Mouse (Mus musculus): ENCODE results near the gene Agmat. TPM values are rescaled to one million over a fixed set of nuclear protein-coding genes. Genes with fewer than 3 reads are reported as not detected.
"Not testable (repeated sequence)": the region's sequence is repeated elsewhere in the genome, so short reads cannot be mapped to it uniquely, and the experiment has no call there.

Agmat gene
- polyA plus RNA-seq, 2 experiments from 2014 or later = not detected

DNA sequence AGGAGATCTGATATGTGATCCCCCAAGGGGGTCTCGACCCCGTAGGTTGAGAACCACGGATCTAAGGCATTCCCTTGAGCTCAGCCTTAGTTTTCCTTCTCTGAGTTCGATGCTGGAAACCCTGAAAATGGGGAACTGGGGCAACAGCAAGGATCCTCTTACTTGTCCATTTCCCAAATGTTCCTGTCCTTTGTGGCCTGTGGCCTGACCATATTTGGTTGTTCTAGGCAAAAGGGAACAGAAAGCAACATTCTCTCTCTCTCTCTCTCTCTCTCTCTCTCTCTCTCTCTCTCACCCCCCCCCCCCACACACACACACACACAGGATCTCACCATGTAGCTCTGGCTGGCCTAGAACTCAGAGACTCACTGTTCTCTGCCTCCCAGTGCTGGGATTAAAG is 9.6 kb upstream of the Agmat start:
- ATAC-seq = no peak

DNA sequence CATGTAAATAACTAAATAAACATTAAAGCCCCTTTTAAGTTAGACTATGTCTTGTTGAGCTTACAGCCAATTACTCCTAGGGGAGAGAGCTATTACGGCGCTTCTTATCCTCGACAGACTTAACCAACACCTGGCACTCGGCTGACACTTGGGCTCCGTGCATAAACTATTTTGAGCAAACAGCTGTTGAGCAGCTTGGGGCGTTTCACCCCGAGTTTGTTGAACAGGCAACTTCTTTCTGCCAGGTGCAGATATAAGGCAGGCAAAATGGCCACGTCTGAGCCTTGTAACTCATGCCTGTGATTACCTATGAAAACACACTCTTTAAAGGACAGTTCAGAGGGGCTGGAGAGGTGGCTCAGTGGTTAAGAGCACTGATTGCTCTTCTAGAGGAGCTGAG is 8.5 kb upstream of the Agmat start:
- no peak for ATAC-seq

DNA sequence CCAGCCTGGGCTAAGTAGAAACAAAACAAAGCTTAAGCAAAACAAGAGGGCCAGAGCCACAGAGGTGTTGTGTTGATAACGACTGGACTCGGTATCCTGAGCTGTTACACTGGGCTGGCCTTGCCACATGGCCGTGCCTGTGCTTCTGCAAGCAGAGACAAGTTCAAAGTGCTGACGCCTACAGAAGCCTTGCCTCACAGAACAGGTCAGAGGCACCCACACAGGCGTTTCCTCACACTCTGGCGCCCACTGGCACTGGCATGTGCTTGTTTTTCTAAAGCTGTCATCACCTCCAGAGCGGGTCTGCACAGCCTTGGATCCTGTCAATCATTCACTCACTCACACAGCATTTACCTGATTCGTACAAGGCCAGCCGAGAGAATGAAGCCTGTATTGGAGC is 4.6 kb upstream of the Agmat start:
- no peak for ATAC-seq

DNA sequence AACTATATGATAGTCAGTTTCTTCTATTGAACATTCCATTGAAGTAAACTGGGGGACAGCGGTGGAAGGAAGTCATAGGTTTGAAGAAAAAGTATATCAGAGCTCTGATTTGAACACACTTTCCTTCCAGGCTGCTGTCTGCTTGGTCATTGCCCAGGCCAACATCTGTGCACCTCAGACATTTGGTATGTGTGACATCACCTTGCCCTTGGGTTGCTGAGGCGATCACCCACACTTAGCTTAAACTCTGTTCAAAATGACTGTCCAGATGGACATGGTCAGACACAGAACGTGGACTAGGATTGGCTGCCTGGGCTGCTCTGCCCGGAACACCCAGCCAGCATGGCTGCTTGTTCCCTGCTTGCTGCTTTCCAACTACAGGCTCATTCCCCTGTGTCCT is 4.1 kb upstream of the Agmat start:
- ATAC-seq = no peak

DNA sequence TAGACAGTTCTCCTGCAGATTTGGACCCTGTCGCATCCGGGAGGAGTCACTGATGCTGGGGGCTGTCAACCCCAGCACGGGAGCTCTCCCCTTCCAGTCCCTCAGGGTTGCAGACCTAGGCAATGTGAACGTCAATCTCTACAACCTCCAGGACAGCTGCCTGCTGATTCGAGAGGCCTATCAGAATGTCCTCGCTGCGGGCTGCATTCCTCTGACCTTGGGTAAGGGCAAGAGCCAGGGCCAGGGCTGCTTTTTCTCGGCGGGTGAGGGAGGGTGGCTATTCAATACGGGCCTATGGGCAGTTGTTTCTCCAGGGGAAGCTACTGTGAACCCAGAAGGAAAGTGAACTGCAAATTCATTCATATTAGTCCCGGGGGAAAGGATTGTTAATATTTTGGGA is 3.1 kb downstream of the Agmat start:
- ATAC-seq = no peak

DNA sequence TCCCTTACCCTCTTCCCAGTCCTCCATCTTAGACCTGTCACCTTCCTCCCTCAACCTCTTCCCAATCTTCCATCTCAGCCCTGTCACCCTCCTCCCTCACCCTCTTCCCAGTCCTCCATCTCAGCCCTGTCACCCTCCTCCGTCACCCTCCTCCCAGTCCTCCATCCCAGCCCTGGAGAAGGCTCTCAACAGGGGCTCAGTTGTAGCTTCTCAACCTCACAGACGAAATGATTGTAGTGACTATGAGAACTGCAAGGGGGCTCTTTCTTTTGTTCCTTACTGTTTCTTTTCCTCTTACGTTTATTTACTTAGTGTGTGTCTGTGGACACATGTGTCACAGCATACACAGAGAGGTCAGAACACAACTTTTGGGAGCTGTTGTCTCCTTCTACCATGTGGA is 4.4 kb downstream of the Agmat start:
- no peak for ATAC-seq

DNA sequence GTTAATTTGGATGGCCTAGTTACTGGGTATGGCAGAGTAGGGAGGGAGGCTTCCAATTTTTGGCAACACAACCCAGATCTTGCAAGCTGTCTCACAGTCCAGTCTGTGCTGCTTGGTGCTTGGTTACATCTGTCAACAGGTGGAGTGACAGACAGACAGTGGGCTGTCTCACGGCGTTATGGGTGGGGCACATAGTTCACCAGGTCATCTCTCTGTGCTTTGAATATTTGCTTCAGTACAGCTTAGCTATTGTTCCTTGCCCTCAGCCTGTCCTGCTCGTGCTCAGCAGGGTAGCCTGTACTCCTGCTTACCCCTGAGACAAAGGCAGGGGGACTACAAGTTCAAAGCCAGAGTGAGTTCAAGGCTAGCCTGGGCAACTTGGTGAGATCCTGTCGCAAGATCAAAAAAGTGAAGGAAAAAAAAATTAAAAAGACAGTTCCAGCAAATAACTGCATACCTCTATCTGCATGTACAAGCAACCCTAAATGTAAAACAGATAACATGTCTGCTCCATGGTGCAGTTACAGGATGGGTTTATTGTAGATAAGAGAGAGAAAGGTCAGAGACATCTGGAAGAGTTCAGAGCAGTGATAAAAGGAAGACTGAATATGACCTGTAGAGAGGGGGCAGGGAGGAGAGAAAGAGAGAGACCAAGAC is 5.1 kb downstream of the Agmat start:
- no peak for ATAC-seq

DNA sequence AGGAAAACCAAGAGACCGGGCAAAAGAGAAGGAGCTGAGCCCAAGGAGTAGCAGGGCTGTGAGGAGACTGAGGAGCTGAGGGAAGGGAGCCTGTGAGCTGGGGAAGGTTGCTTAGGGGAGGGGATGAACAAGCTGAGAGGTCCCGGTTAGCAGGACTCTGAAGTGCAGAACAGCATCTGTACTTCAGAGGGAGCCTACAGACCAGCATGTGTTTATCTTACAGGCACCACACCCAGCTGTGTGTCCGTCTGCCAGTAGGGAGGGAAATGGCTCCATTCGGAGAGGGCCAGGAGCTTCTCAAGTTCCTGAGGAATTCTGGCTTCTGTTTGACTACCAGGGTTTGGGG is 5.6 kb downstream of the Agmat start:
- no peak for ATAC-seq

DNA sequence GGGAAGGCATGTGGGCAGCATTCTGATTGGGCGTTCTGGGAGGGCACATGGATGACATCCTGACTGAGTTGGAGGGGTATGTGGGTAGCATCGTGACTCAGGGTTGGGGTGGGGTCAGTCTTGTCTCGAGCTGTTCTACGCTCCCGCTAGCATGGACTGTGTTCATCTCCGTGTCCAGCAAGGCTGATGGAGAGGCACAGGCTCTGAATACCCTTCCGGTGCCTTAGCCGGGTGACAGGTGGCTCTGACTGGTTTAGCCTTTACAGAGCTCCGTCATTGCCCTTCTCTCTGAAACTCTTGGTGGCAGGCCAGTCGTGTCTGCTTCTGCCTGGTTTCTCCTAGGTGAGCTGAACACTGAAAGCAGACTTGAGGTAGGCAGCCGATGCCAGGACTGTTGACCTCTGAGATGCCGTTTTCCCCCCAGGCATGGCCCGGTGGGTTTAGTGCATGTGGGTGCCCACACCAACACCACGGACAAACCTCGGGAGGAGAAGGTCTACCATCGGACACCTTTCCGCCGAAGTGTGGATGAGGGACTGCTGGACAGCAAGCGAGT is 9.0 kb downstream of the Agmat start:
- ATAC-seq = no peak

DNA sequence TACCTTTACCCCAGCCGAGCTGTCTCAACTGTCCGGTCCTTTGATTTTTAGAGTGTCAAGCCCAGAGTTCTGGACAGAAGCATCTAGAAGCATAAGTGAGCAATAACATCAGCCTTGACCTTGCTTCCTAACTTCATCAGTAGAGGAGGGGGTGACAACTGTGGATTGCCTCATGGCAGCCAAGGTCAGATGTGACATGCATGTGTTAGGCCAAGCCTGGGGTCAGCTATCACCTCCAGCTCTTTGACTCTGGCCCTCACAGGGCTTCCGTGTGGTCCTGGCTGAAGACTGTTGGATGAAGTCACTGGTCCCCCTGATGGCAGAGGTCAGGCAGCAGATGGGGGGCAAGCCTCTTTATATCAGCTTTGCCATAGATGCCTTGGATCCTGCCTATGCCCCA is 10.7 kb downstream of the Agmat start:
- no peak for ATAC-seq

DNA sequence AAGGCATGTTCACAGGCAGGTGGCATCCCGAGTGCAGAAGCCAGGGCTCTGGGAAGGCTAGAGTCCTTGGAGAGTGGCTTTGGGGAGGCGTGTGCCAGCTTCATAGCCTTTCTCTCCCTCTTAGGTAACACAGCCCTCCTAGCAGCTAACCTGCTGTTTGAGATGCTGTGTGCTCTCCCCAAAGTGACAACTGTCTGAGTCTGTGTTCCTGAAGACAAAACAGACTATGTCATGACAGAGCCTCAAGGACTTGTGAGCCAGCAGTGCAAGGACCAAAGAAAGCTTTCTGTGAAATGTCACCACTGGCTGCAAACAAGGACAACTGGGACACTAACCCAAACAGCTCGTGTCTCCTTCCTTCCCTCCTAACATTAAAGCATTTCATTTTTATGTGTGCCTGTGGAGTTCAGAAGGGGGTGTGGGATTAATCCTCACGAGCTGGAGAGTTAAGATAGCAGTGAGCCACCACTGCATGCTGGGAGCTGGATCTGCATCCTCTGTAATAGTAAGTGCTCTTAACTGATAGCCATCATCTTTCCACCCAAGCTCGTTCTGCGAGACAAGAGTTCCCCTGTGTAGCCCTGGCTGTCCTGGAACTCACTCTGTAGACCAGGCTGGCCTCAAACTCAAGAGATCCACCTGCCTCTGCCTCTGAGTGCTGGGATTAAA is 12.5 kb downstream of the Agmat start:
- no peak for ATAC-seq

DNA sequence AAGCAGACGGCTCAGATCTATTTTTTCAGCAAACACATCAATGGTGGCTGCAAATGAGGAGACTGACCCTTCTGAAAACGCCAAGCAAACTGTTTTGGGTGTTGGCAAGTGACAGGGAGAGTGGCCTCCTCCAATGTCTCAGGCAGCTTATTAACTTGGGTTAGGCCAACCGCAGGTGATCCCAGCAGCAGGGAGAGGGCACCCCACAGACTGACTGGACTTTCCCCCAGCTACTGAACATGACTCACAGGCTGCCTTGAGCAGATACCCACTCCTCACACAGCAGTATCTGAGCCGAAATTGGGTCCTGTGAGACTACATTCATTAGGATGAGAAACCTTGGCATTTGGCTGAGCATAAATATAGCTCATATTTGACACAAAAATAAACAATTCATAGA is 14.5 kb downstream of the Agmat start:
- ATAC-seq = no peak

DNA sequence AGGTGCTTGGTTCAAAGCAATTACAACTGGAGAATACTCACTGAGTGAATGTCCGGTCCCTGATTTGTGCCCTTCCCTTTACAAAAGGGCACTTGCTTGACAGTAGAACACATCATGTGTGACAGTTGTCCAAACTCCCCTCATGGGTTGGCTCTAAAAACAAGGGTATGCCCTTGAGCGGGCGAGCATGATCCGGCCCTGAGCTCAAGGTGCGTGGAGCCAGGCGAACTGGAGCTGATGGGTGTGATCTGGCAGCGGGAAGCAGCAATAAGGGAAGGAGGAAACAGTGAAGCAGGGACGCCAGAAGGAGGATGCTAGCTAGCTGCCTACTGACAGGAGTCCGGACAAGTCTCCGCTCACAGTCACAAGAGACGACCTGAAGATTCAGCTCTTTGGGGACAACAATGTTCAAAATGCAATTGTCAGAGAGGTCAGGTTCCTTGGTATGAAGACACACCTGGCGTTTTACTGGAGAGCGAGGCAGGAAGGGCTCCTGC is 15.7 kb downstream of the Agmat start:
- ATAC-seq = no peak

DNA sequence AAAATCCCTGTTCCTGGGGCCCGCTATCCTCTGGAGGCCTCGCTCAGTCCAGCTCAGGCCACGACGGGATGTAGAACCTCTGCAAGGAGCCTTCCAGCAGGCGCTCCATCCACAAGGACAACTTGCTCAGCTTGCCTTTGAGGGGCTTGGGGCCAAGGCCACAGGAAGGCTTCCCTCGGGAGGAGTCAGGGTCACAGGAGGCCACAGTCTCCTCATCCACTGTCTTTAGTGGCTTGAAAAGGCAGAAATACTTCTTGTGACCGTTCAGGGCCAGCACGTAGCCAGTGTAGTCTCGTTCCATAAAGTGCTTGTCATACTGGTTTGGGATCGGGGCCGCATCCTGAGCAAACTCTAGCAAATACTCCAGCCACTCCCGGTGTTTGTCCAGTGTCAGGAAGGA is 17.0 kb downstream of the Agmat start:
- no peak for ATAC-seq

DNA sequence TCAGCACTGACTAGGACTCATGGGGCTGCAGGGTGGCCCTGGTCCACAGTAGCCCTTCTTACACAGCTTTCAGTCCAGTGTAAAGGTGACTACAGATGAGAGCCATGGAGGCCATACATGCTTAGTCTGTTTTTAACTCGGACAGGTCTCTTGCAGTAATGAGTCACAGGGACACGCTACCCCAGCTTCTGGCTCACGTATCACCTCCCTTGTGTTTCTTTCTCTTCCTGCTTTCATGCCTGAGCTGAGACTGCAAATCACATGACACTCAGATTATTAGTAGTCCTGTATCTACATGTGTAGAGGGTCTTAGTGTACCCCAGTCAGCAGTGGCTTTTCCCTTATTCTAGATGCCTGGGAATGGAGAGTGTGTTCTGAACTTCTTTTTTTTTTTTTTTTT is 18.5 kb downstream of the Agmat start:
- ATAC-seq = no peak

DNA sequence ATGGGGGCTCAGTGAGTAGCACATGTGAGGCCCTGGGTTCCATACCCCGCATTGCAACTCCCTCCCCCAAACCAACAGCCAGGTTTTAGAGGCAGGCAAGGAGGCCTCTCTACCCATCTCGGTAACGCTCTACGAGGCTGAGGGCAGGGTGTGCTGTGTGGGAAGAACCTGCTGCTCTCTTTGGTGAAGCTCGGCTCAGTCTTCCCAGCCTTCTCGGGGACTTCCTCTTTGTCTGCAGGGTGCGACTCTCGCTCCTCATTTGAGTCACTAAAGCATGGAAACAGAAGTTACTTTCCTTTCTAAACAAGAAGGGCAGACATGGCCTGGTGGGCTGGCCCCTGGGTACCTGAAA is 19.8 kb downstream of the Agmat start:
- no peak for ATAC-seq

DNA sequence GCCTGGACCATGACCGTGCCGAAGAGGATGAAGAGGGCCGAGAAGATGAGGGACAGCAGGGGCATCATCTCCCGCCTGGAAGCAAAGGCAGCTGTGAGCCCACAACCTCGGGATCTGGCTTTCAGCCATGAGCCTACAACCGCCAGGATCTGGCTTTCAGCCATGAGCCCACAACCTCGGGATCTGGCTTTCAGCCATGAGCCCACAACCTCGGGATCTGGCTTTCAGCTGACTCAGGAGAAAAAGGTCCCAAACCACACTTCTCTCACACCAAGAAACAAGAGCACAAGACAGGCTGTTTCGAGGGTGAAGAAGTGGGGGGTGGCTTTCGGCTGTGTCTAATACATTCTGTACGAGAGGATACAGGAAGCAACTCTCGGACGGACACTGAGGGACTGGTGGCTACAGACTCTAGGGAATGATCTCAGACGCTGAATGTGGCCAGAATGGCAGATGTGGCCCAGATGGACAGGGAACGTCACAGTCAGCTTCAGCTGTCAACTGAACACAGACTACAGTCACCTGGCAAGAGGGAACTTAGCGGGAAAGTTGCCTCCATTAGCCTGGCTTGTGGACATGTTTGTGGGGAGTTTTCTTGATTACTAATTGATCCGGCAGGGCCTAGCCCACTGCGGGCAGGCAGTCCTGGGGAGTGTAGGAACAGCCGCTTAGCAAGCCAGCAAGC is 20.3 kb downstream of the Agmat start:
- ATAC-seq = no peak

DNA sequence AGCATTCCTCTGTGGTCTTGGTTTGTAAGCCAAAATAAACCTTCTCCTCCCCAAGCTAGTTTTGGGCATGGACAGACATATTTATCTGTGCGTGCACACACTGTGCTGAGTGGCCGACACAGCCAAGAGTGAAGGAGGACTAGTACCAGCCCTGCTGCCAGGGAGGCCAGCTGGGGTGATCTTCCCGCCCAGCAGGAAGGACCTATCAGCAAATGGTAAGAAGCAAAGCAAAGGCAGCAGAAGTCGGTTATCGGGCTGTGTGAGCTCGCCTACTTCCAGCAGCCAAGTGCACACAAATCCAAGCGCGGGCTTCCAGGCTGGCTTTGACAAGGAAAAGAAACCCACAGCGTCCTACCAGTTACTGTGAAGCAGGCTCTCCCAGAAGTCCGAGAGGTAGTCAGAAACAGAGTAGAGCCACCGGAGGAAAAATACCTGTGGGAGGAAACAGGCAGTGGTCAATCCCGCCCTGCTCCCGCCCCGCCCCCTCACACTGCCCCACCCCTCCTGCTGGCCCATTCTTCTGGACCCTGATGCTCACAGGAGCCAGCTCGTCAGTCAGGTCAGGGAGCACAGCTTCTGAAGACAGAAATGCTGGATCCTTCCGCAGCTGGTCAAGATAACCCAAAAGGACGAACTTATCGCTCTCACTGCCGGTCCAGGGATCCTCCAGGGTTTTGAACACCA is 21.0 kb downstream of the Agmat start:
- no peak for ATAC-seq

DNA sequence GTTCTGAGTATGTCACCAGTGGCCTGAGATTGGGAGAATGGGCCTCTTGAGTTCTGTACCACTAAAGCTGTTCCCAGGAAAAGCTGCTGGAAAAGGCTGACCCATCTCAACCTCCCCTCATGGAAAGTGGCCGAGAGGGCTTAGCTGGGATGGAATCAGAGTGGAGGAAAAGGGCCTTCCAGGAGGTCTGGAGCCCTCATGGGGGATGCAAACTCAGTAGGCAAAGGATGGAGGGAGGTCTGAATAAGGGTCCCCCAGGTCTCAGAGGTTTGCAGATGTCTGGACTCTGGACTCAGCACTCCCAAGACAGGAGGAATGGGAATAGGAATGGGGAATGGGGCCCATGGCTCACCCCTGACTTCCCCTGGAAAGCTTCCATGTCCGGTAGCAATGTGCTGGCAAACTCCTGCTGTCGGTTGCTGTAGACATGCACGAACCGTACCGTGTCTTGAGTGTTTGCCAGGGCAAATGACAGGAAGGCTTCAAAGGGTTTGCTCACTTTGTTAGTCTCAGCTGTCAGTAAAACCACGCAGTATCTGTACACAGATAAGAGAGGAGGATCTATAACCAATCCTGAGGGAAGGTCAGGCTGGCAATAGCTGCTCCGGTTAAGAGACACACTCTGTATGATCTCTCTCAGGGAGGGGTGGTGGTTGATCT is 23.2 kb downstream of the Agmat start:
- no peak for ATAC-seq

DNA sequence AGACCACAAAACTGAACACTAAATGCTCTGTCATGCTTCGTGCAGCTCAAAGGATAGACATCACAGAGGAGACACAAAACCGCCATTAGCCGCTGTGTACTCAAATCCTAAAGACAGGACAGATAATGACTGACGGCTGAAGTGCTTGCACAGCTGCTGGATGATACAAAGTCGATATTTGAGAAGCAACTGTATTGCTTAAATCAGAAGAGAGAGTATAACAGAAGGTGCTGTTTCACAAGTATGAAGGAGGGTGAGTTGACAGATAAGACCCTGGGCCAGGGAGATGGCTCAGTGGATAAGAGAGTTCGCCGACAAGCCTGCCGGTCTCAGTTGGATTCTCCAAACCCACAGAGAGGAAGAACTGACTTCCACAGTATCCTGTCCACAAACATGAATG is 25.4 kb downstream of the Agmat start:
- ATAC-seq = no peak

DNA sequence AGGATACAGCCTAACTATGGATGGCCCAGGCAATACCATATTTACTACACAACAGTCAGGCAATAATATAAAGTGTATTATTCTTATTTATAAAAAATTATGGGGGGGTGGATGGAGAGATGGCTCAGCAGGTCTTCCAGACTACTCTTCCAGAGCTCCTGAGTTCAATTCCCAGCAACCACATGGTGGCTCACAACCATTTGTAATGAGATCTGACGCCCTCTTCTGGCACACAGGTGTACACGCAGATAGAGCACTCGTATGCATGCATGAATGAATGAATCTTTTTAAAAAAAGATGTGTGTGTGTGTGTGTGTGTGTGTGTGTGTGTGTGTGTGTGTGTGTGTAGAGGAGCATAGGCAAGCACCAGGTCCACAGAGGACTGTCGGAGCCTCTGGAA is 26.5 kb downstream of the Agmat start:
- ATAC-seq = not testable (repeated sequence)

DNA sequence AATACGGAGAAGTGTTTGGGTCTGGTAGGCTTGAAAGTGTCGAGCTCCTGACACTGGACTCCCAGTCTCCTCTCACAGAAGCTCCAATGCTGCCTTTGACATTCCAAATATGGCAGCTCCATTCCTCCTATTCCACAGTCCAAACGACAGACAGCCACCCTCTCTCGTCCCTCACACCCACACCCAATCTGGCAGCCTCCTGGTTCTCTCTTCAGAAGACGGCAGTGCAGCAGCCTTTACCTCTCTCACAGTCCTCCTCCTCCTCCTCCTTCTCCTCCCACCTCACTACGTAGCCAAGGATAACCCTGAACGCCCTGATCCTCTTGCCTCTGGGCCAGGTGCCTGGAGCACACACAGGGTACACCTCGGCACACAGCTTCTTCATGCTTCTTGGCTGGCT is 33.4 kb downstream of the Agmat start:
- no peak for ATAC-seq

Data from activated CD4-positive, CD25-positive, alpha-beta regulatory T cell, adult 4 months (primary cell).